ENCODE assay signal across 9 mouse cellular contexts in the genomic region with DNA sequence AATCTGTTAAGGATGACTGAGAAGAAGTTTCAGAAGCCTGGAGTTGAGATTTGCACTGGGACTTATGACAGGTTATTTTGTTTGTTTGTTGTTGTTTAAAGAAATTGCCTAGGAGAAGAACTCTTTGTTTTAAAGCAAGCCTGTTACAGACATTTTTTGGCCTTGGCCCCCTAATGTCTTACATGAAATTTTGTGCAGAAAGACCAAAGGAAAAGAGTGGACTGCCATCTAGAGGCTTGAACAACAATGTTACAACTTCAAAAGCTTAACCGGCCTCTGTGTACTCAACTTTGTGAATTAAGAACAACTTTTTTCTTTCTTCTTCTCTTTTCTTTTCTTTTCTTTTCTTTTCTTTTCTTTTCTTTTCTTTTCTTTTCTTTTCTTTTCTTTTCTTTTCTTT. TPM values are rescaled to one million over a fixed set of nuclear protein-coding genes. Genes with fewer than 3 reads are reported as not detected.
A peak's percentile ranks its signal among the peaks of the same experiment; 100 is the strongest.
DNase-seq lines count a peak whose midpoint lies in the region.
"Had no signal": no experiment of that assay in that cellular context is flagged by ENCODE, and none has a peak within 500 bp of the region (broad histone marks: within the 10 kb centered on the region; RNA-seq: fewer than 3 reads in every experiment).

No protein-coding gene starts in this region.

- DNase-seq in cerebellum, postnatal 10 days = peak; percentile 54 to 67
- DNase-seq in cerebellum, adult 9-11 months = no peak
- DNase-seq in left cerebral cortex, postnatal 14 days (ENCODE audit: low spot score in 2 of 2) = peak; percentile 34 to 51
- no peak for DNase-seq in left cerebral cortex, postnatal 36 days (ENCODE audit: low spot score in 2 of 2)
- DNase-seq in MN1 (ENCODE audit: low spot score) = peak; percentile 70
- DNase-seq in lung, postnatal 25 days (ENCODE audit: low spot score) = peak; percentile 46
- DNase-seq in spleen, postnatal 14 days (ENCODE audit: low spot score in 2 of 2) = no peak
- DNase-seq in testis, postnatal 14 days (ENCODE audit: low spot score) = no peak

- intact Hi-C loops in left cerebral cortex, postnatal 14 days (cut with DNase I) = loop anchor here (1.0 kb wide), 1 partner anchor 188 kb away; no protein-coding TSS in a partner anchor
- intact Hi-C loops in left cerebral cortex, postnatal 36 days (cut with DNase I) = loop anchor here (2.0 to 5.0 kb wide), 2 partner anchors 56 to 187 kb away; no protein-coding TSS in a partner anchor

RNA-seq across cellular contexts. Expression of gene Apoa1, which starts 36.7 kb away (rescaled TPM):
- total RNA-seq in left cerebral cortex, postnatal 14 days (2021) = under 1 TPM in 1 of 2 experiments, not detected in 1; 0.57 TPM
- under 1 TPM; 0.42 to 0.79 TPM for total RNA-seq in left cerebral cortex, postnatal 36 days (2021)

RNA-seq across cellular contexts. Expression of gene Apoc3, which starts 43.8 kb away (rescaled TPM):
- under 1 TPM in 1 of 2 experiments, not detected in 1; 0.92 TPM for total RNA-seq in left cerebral cortex, postnatal 14 days (2021)
- total RNA-seq in left cerebral cortex, postnatal 36 days (2021) = 1 to 10 TPM in 1 of 2 experiments, not detected in 1; 1.4 TPM
- total RNA-seq: ES-E14 had no signal

RNA-seq across cellular contexts. Expression of gene Apoa4, which starts 48.9 kb away (rescaled TPM):
- total RNA-seq in left cerebral cortex, postnatal 14 days (2021) = not detected
- not detected for total RNA-seq in left cerebral cortex, postnatal 36 days (2021)
- total RNA-seq: ES-E14 had no signal

Comparison
In these comparisons a context has a peak if more than half of its experiments do, and no peak if none do; other contexts are left out.
1. DNase-seq: peak in cerebellum, postnatal 10 days (2 of 2), left cerebral cortex, postnatal 14 days (2 of 2), MN1 (single experiment) and lung, postnatal 25 days (single experiment); none in cerebellum, adult 9-11 months (single experiment), left cerebral cortex, postnatal 36 days (0 of 2), spleen, postnatal 14 days (0 of 2) and testis, postnatal 14 days (single experiment).